Comparison of ENCODE assay signal across 10 mouse cellular contexts in the genomic region with DNA sequence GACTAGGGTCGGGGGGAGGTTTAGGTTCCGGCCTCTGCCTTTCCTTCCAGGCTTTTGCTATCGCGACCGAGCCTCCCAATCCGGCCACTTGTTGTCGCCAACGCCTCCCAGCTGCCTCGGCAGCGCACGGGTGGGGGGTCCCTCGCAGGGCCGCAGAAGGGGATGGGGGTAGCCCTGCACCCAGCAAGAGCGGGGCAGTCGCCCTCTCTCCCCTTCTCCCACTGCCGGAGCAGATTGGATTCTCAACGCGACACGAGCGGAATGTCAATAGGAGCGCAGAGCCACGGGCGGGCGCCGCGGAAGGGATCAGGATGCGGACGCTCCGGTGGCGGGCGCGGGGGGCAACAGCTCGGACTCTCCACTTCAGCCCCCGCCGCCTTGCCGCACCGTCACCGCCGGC. TPM values are rescaled to one million over a fixed set of nuclear protein-coding genes. Genes with fewer than 3 reads are reported as not detected.
DNase-seq lines count a peak whose midpoint lies in the region; ATAC-seq and TF ChIP-seq lines count a peak whose summit lies in the region.
"Had no signal": no experiment of that assay in that cellular context is flagged by ENCODE, and none has a peak within 500 bp of the region (broad histone marks: within the 10 kb centered on the region; RNA-seq: fewer than 3 reads in every experiment).

No protein-coding gene starts in this region.

- peak overlapping the region; percentile 38 for H3K4me3 ChIP-seq in lung, postnatal 0 days (ENCODE audit: low read depth, low read length)
- H3K4me3 ChIP-seq in forebrain, embryonic 15.5 days = peak overlapping the region; percentile 53
- H3K4me3 ChIP-seq in liver, embryonic 14.5 days (ENCODE audit: insufficient read depth in 1 of 2, low read depth in 2 of 2, low read length in 2 of 2) = peak overlapping the region in 1 of 2 experiments; percentile 34; a peak in 2 of 4 replicates
- H3K4me3 ChIP-seq in stomach, embryonic 16.5 days (replicated peaks; ENCODE audit: low read length) = peak overlapping the region; percentile 49

- TF ChIP-seq CTCF in lung, postnatal 0 days (IDR thresholded peaks at IDR 0.05) = no peak
- no peak for TF ChIP-seq CTCF in liver, embryonic 14.5 days (IDR thresholded peaks at IDR 0.05; ENCODE audit: low read depth)

- no peak overlapping the region for H3K9ac ChIP-seq in lung, postnatal 0 days (replicated peaks; ENCODE audit: low read depth)
- H3K9ac ChIP-seq in forebrain, embryonic 15.5 days (replicated peaks) = peak overlapping the region; percentile 54
- no peak overlapping the region for H3K9ac ChIP-seq in liver, embryonic 14.5 days (replicated peaks)
- H3K9ac ChIP-seq in stomach, embryonic 16.5 days (ENCODE audit: low read length) = no peak overlapping the region

- H3K9me3 ChIP-seq in lung, postnatal 0 days (ENCODE audit: low read length) = no peaks in the 10 kb centered on the region
- H3K9me3 ChIP-seq in forebrain, embryonic 15.5 days = no peaks in the 10 kb centered on the region
- no peaks in the 10 kb centered on the region for H3K9me3 ChIP-seq in liver, embryonic 14.5 days (ENCODE audit: control insufficient read depth, low read length)
- H3K9me3 ChIP-seq in stomach, embryonic 16.5 days (replicated peaks; ENCODE audit: control insufficient read depth, low read length) = no peaks in the 10 kb centered on the region

- H3K4me2 ChIP-seq in lung, postnatal 0 days (replicated peaks; ENCODE audit: low read depth, low read length) = peak overlapping the region; percentile 71
- H3K4me2 ChIP-seq in forebrain, embryonic 15.5 days (replicated peaks) = peak overlapping the region; percentile 97
- peak overlapping the region; percentile 49 for H3K4me2 ChIP-seq in liver, embryonic 14.5 days (ENCODE audit: low read depth)
- peak overlapping the region; percentile 85 for H3K4me2 ChIP-seq in stomach, embryonic 16.5 days (ENCODE audit: low read depth, low read length)

- TF ChIP-seq EP300 in lung, postnatal 0 days (IDR thresholded peaks at IDR 0.05) = no peak
- TF ChIP-seq EP300 in liver, embryonic 14.5 days (IDR thresholded peaks at IDR 0.05; ENCODE audit: low read depth) = no peak

- ATAC-seq in lung, postnatal 0 days = no peak
- ATAC-seq in forebrain, embryonic 15.5 days (replicated peaks) = no peak; the same call in 1 of the 2 replicates
- no peak for ATAC-seq in liver, embryonic 14.5 days (ENCODE audit: insufficient read depth)
- ATAC-seq in stomach, embryonic 16.5 days (ENCODE audit: insufficient read depth, low FRiP score) = no peak

- peaks cover 61% of the 10 kb centered on the region for H3K27me3 ChIP-seq in lung, postnatal 0 days (replicated peaks; ENCODE audit: insufficient read depth, low read length)
- peaks cover 62% of the 10 kb centered on the region for H3K27me3 ChIP-seq in forebrain, embryonic 15.5 days
- peaks cover 70% of the 10 kb centered on the region for H3K27me3 ChIP-seq in liver, embryonic 14.5 days (ENCODE audit: control insufficient read depth, insufficient read depth, low read length)
- peaks cover 77% of the 10 kb centered on the region for H3K27me3 ChIP-seq in stomach, embryonic 16.5 days (ENCODE audit: control insufficient read depth, insufficient read depth, low read length)

- H3K27ac ChIP-seq in lung, postnatal 0 days (ENCODE audit: low read length) = no peak overlapping the region
- no peak overlapping the region for H3K27ac ChIP-seq in forebrain, embryonic 15.5 days (replicated peaks)
- H3K27ac ChIP-seq in liver, embryonic 14.5 days = no peak overlapping the region
- no peak overlapping the region for H3K27ac ChIP-seq in stomach, embryonic 16.5 days (ENCODE audit: low read length)

- WGBS in lung, postnatal 0 days = 2% methylated on average over 37 of the region's 39 CpGs
- 1% methylated on average over 39 of the region's 39 CpGs for WGBS in forebrain, embryonic 15.5 days
- WGBS in liver, embryonic 14.5 days (ENCODE audit: insufficient replicate concordance) = 1% methylated on average over 38 of the region's 39 CpGs
- 1% methylated on average over 39 of the region's 39 CpGs for WGBS in stomach, embryonic 16.5 days

- no peak for DNase-seq in lung, postnatal 0 days (ENCODE audit: low spot score)
- DNase-seq in lung, postnatal 10 days = no peak
- DNase-seq in liver, embryonic 14.5 days (ENCODE audit: low read depth in 3 of 3, low spot score in 3 of 3) = no peak
- no peak for DNase-seq in left cerebral cortex, adult 9 months (ENCODE audit: low spot score in 2 of 2)
- no peak for DNase-seq in cerebellum, adult 11 months
- no peak for DNase-seq in adipocyte (ENCODE audit: low spot score)
- DNase-seq: gastrocnemius, postnatal 25 days; lung, postnatal 36 days had no signal

- H3K36me3 ChIP-seq in lung, postnatal 0 days (ENCODE audit: insufficient read depth, low read length) = no peaks in the 10 kb centered on the region
- H3K36me3 ChIP-seq in forebrain, embryonic 15.5 days = no peaks in the 10 kb centered on the region
- no peaks in the 10 kb centered on the region for H3K36me3 ChIP-seq in liver, embryonic 14.5 days (replicated peaks; ENCODE audit: control insufficient read depth, insufficient read depth, low read depth)
- no peaks in the 10 kb centered on the region for H3K36me3 ChIP-seq in stomach, embryonic 16.5 days (ENCODE audit: control insufficient read depth, insufficient read depth, low read length)

- no peaks in the 10 kb centered on the region for H3K4me1 ChIP-seq in lung, postnatal 0 days (ENCODE audit: insufficient read depth, low read depth, low read length)
- H3K4me1 ChIP-seq in forebrain, embryonic 15.5 days = peaks cover 27% of the 10 kb centered on the region
- H3K4me1 ChIP-seq in liver, embryonic 14.5 days (replicated peaks; ENCODE audit: control insufficient read depth in 2 of 2, insufficient read depth in 2 of 2, low read length in 1 of 2) = no peaks in the 10 kb centered on the region
- peaks cover 9% of the 10 kb centered on the region; the same call in 1 of the 2 replicates for H3K4me1 ChIP-seq in stomach, embryonic 16.5 days (ENCODE audit: control insufficient read depth, insufficient read depth, low read length)

RNA-seq across cellular contexts. Expression of a gene that starts 0.6 kb away (rescaled TPM):
- polyA plus RNA-seq in lung, postnatal 0 days (2015; fragmentation: Nextera tagmentation; extraction: Ambion mirVana) = 0.14 and 0.15 TPM in 2 replicates
- polyA plus RNA-seq in forebrain, embryonic 15.5 days (2015; fragmentation: Nextera tagmentation; extraction: Ambion mirVana) = 1.3 and 1.8 TPM in 2 replicates
- 0.02 TPM in 2 replicates for polyA plus RNA-seq in liver, embryonic 14.5 days (2012; rRNA removed)
- polyA plus RNA-seq in liver, embryonic 14.5 days (2014; fragmentation: Nextera tagmentation; extraction: Ambion mirVana) = 0.04 and 0.09 TPM in 2 replicates
- polyA plus RNA-seq in stomach, embryonic 16.5 days (2015; fragmentation: Nextera tagmentation; extraction: Ambion mirVana) = 0.15 and 0.27 TPM in 2 replicates

RNA-seq across cellular contexts. Expression of a gene that starts 41.5 kb away (rescaled TPM):
- polyA plus RNA-seq in lung, postnatal 0 days (2015; fragmentation: Nextera tagmentation; extraction: Ambion mirVana) = 63.7 and 67.2 TPM in 2 replicates
- 72.3 and 78.4 TPM in 2 replicates for polyA plus RNA-seq in forebrain, embryonic 15.5 days (2015; fragmentation: Nextera tagmentation; extraction: Ambion mirVana)
- 15.5 and 15.9 TPM in 2 replicates for polyA plus RNA-seq in liver, embryonic 14.5 days (2012; rRNA removed)
- 25.7 and 26.3 TPM in 2 replicates for polyA plus RNA-seq in liver, embryonic 14.5 days (2014; fragmentation: Nextera tagmentation; extraction: Ambion mirVana)
- 61.4 and 68.2 TPM in 2 replicates for polyA plus RNA-seq in stomach, embryonic 16.5 days (2015; fragmentation: Nextera tagmentation; extraction: Ambion mirVana)

RNA-seq across cellular contexts. Expression of a gene that starts 41.8 kb away (rescaled TPM):
- 723 and 783 TPM in 2 replicates for polyA plus RNA-seq in lung, postnatal 0 days (2015; fragmentation: Nextera tagmentation; extraction: Ambion mirVana)
- polyA plus RNA-seq in forebrain, embryonic 15.5 days (2015; fragmentation: Nextera tagmentation; extraction: Ambion mirVana) = 538 and 557 TPM in 2 replicates
- 481 and 569 TPM in 2 replicates for polyA plus RNA-seq in liver, embryonic 14.5 days (2012; rRNA removed)
- polyA plus RNA-seq in liver, embryonic 14.5 days (2014; fragmentation: Nextera tagmentation; extraction: Ambion mirVana) = 728 and 747 TPM in 2 replicates
- polyA plus RNA-seq in stomach, embryonic 16.5 days (2015; fragmentation: Nextera tagmentation; extraction: Ambion mirVana) = 963 and 971 TPM in 2 replicates
